Mouse (Mus musculus) kidney, adult 2 months (tissue): ENCODE measurements at regions not wholly inside any gene's neighbourhood (a gene's known extent, or its start where the extent isn't known, plus 50 kb on each side); places are given as distances from the start of the nearest gene placed in this dataset.
A peak's percentile ranks its signal among the peaks of the same experiment; 100 is the strongest.

Experiments used
- DNase-seq: peaks from one replicate; pipeline ENCODE4 v3.0.0; 2021
- H3K27ac ChIP-seq: fragments of 200-500 bp; 2 replicates; pipeline ENCODE4 v1.5.1; 2012; ENCODE audit warnings: low read depth, low read length, control low read depth, inconsistent platforms; ENCODE audit not compliant: insufficient read depth
- H3K27me3 ChIP-seq: fragments of 200-500 bp; replicated peaks from 2 replicates; pipeline ENCODE4 v1.6.1; 2012; ENCODE audit warnings: mild to moderate bottlenecking, moderate library complexity, low read length, inconsistent platforms; ENCODE audit not compliant: control insufficient read depth, insufficient read depth
- H3K36me3 ChIP-seq: fragments of 200-500 bp; 2 replicates; pipeline ENCODE4 v1.6.1; 2012; ENCODE audit warnings: mild to moderate bottlenecking, moderate library complexity, low read length, inconsistent platforms; ENCODE audit not compliant: control insufficient read depth, insufficient read depth
- H3K4me1 ChIP-seq: fragments of 200-500 bp; 2 replicates; pipeline ENCODE4 v1.6.1; 2011; ENCODE audit warnings: low read length; ENCODE audit not compliant: control insufficient read depth, insufficient read depth
- H3K4me3 ChIP-seq: fragments of 200-500 bp; 2 replicates; pipeline ENCODE4 v1.5.1; 2011; ENCODE audit warnings: mild to moderate bottlenecking, low read depth, low read length, control low read depth; ENCODE audit not compliant: insufficient read depth
- CTCF ChIP-seq: fragments of 200-500 bp; conservative IDR thresholded peaks from 2 replicates; pipeline ENCODE4 v1.5.1; 2011; ENCODE audit warnings: low read depth, mild to moderate bottlenecking, control low read depth, low read length, moderate library complexity, mixed read lengths; ENCODE audit not compliant: insufficient read depth, insufficient read length
- POLR2A ChIP-seq: fragments of 200-500 bp; IDR thresholded peaks from one replicate; pipeline ENCODE4 v1.6.1; 2011; ENCODE audit warnings: low read depth, low read length, control low read depth
- WGBS: fragments of 180-500 bp; shearing (Covaris S2); methylation state at CpG from one replicate; pipeline ENCODE4 v1.1.7; 2018; 5-methylcytosine and 5-hydroxymethylcytosine counted together

DNA sequence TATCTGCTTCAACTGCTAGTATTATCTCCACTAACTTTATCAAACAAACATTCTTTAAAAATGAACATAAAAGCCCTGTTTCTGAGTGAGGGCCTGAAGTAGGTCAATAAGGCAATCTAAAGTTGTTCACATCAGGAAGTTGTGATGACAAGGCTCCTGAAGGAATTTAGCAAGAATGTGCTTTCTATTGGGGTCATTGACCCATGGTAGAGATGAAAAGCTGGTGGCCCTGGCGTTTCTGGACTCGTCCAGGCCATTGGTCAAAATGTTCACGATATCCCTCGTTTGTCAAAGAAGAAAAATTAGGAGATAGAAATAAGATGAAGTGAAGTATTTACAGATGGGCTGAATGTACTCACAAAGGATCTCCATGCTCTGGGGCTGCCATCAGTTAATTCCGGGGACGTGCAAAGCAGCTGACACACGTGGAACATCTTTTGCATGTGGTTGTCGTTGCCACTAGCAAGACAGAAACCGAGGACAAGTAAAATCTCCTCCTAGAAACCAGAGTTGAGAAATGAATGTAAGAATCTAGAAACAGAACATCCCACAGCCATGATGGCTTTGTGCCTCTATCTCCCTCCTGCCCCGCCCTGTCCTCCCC lies 134.1 kb downstream of the Snx18 start:
- no peak overlapping the region for H3K27ac ChIP-seq
- H3K4me3 ChIP-seq, result no peak overlapping the region
- DNase-seq, result peak; percentile 45
- WGBS, result 71% methylated on average over 10 of the region's 10 CpGs
- TF ChIP-seq POLR2A (no peak), CTCF (no peak)
- no peaks in the 10 kb centered on the region for H3K36me3 ChIP-seq
- H3K4me1 ChIP-seq, result no peaks in the 10 kb centered on the region
- H3K27me3 ChIP-seq, result no peaks in the 10 kb centered on the region

DNA sequence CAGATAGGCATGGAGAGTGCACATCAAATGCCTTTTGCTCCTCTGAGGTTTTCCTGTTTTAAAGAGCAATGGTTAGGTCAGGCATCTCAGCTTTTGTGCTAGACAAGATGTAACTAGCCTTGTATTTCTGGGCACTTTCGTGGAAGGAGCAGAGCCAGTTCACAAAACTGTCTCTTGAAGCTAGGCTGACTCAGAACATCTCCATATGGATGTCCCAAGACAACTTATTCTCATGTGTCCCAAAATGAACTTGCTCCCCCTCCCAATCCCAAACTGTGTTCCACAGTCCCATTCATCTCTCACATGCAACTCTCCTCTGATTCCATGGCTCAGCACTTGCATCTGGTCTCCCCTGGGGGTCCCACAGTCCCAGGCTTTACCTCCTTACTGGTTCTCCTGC lies 135.5 kb downstream of the Snx18 start:
- Histone ChIP-seq H3K36me3 (no peaks in the 10 kb centered on the region), H3K4me1 (no peaks in the 10 kb centered on the region), H3K4me3 (no peak overlapping the region), H3K27ac (no peak overlapping the region), H3K27me3 (no peaks in the 10 kb centered on the region)
- WGBS, result 94% methylated on average over 1 of the region's 1 CpGs
- no peak for DNase-seq
- TF ChIP-seq CTCF (no peak), POLR2A (no peak)

DNA sequence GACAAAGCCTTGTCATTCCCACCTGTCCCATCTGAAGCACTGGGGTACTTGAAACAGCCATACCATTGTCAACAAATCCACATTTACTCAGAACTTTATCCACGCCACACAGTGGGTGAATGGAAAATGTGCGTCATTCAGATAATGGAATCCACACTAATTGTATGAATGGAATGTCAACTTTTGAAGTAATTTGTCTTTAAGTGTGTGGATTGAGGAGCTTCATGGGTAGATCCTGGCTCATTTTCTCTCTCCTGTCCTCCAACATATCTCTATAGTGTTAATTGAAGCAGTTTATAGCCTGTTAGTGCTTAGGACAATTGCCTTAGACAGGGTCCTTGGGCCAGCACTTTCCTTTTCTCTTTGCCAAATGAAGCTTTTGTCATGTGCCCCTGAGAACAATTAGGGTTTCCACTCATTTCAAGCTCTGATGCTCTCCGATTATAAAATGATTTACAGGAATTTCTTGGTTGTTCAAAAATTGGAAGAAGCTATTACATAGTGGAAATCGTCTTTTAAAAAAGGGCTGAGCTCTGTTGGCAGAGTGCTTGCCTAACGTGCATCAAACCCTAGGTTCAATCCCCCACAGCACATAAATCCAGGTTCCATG lies 140.4 kb downstream of the Snx18 start:
- Histone ChIP-seq H3K4me1 (no peaks in the 10 kb centered on the region), H3K4me3 (no peak overlapping the region), H3K27me3 (no peaks in the 10 kb centered on the region), H3K36me3 (no peaks in the 10 kb centered on the region), H3K27ac (no peak overlapping the region)
- 76% methylated on average over 5 of the region's 5 CpGs for WGBS
- DNase-seq, result no peak
- TF ChIP-seq POLR2A, result no peak
- TF ChIP-seq CTCF, result no peak

DNA sequence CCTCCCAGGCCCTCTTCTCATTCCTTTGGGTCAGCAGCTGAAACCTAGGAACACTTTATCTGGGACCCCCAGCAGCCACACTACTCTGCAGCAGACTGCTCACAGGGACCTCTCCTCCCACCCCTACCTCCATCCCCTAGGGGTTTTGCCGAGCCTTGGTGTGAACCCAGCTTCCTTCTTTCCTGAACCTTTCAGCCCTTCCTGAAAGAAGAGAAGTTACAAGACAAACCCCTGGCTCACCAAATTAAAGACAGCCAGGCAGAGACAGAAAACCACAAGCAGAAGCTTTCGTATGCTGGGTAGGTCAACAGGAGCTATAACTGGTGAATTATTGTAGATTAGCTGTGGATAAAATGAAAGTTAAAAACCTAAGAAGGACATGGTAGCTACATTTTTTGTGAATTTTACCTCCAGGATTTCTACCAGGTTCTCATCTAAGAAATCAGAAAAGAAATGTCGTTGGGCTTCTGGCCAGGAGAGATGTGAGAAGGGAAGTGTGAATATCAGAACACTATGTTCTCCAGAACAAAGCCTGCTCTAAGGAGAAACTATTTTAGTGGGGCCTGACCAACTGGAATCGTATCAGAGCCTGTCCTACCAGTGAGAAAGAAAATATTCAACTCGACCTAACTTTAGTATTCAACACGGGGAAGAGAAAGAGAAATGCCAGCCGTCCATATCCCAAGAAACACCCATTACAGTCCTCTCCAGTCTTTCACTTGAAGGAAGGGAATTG lies 147.4 kb downstream of the Snx18 start:
- H3K4me1 ChIP-seq, result no peaks in the 10 kb centered on the region
- H3K36me3 ChIP-seq, result no peaks in the 10 kb centered on the region
- no peak for TF ChIP-seq CTCF
- TF ChIP-seq POLR2A, result no peak
- WGBS, result 76% methylated on average over 7 of the region's 7 CpGs
- DNase-seq, result no peak
- no peaks in the 10 kb centered on the region for H3K27me3 ChIP-seq
- H3K4me3 ChIP-seq, result no peak overlapping the region
- H3K27ac ChIP-seq, result no peak overlapping the region

DNA sequence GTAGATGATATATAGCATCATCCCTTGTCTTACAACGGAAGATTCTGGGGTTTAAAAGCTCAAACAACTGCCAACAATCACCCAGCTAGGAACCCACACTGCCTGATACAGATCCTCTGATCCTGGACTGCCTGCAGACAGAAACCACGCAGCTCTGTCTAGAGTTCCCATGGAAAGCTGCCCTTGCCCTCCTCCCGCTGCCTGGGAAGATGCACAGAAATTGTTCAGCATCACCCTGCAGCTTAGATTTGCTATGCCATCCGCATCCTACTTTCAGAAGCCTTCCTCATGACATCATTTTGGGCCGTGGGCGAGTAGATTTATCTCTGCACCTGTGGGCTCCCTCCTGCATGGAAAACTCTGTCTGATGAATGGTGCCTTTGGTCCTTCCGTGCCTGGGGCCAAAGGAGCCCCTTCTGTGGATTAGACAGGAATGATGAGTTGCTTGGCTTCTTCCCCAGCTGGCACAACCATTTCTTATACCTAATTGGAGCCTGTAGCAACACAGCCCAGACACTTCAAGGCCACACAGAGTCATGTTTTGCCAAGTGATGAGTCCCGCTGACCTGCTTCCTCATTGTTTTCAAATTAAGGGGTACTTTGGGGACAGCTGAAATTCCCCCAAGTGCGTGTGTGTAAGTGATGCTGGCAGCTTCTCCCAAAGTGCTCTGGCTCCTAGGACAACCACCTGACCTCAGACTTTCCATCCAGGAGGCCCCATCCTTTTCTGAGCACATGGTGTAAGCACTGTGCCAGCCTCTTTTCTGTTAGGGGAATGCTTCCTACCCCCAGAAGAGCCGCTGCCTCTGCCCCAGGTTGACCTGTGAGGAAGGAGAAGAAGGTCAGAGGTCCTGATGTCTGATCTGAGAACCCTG lies 153.9 kb downstream of the Snx18 start:
- Histone ChIP-seq H3K36me3 (no peaks in the 10 kb centered on the region), H3K4me3 (no peak overlapping the region), H3K27me3 (no peaks in the 10 kb centered on the region), H3K4me1 (no peaks in the 10 kb centered on the region), H3K27ac (no peak overlapping the region)
- TF ChIP-seq CTCF (no peak), POLR2A (no peak)
- DNase-seq, result no peak
- 72% methylated on average over 10 of the region's 10 CpGs for WGBS

DNA sequence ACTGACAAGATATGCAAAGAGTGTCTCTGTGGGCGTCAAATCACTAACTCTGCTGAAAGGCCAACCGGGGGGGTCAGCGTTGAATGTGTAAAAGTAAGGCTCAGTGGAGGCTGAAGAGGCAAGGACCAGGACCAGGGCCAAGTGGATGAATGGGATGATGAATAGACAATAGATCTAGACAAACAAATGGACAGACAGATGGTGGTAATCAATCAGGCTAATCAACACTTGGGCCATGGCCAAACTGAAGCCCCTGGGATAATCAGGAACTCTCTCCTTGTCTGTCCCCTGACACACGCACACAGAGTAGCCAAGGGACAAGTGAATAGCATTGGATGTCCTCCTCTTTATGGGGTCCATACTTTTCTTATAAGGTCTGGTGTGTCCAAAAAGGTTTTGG lies 154.9 kb downstream of the Snx18 start:
- Histone ChIP-seq H3K36me3 (no peaks in the 10 kb centered on the region), H3K27ac (no peak overlapping the region), H3K4me1 (no peaks in the 10 kb centered on the region), H3K4me3 (no peak overlapping the region), H3K27me3 (no peaks in the 10 kb centered on the region)
- TF ChIP-seq POLR2A, result no peak
- TF ChIP-seq CTCF, result no peak
- WGBS, result 81% methylated on average over 4 of the region's 4 CpGs
- no peak for DNase-seq
